Mouse (Mus musculus): ENCODE measurements at regions not wholly inside any gene's neighbourhood (a gene's known extent, or its start where the extent isn't known, plus 50 kb on each side); places are given as distances from the start of the nearest gene placed in this dataset.

GRCm38 (mm10) chr12:25243901-25244300 lies 147.0 kb upstream of the Id2 start:
- Histone ChIP-seq H3K4me3 (ENCODE audit: insufficient read depth, low read depth, low read length) (no peak overlapping the region), H3K4me1 (ENCODE audit: control insufficient read depth, insufficient read depth, low read length) (peaks cover 6% of the 10 kb centered on the region), H3K27ac (ENCODE audit: insufficient read depth, low read depth, low read length) (no peak overlapping the region)
- WGBS = 93% methylated on average over 1 of the region's 1 CpGs
- no peak for TF ChIP-seq POLR2A (IDR thresholded peaks at IDR 0.05; ENCODE audit: insufficient read depth, low read depth, low read length)

DNA sequence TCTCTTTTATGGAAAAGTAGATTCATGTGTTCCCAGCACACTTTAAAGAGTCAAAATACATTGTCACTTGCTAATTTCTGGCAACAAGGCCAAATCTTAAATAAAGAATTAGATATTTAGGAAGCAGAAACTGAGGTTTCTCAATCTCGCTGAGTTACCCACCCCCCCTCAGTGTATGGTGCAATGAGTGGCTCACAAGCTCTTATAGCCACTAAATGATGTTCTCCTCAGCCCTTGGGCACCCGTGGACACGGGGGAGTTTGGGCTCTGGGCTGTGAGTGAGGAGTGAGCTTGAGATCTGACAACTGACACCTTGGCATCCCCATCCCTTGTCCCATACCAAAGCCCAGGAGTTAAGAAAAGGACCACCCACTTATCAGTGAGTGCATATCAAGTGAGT lies 145.4 kb upstream of the Id2 start:
- TF ChIP-seq POLR2A (IDR thresholded peaks at IDR 0.05; ENCODE audit: insufficient read depth, low read depth, low read length) = no peak
- no peak for TF ChIP-seq CTCF (IDR thresholded peaks at IDR 0.05; ENCODE audit: insufficient read depth, low read depth, low read length)
- 85% methylated on average over 3 of the region's 3 CpGs for WGBS
- Histone ChIP-seq H3K4me3 (ENCODE audit: insufficient read depth, low read depth, low read length) (no peak overlapping the region), H3K4me1 (ENCODE audit: control insufficient read depth, insufficient read depth, low read length) (peaks cover 6% of the 10 kb centered on the region), H3K27ac (ENCODE audit: insufficient read depth, low read depth, low read length) (no peak overlapping the region)

DNA sequence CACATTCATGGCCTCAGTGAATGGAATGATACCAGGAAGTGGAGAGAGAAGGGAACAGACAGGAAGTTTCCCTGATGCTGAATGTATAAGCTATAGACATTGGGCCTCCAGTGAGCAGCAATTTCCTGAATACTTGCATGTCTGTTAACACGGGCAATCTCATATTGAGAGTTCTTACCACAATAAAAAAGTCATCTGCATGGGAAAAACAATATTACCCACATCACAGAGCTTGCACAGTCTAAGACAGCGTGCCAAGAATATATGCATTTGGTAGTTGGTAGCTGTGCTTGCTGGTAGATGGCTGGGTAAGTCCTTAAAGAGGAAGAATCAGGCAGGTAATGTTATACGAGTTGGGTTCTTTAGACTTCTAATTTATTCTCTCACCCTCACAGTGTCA lies 144.7 kb upstream of the Id2 start:
- H3K4me3 ChIP-seq (ENCODE audit: insufficient read depth, low read depth, low read length) = no peak overlapping the region
- TF ChIP-seq CTCF (IDR thresholded peaks at IDR 0.05; ENCODE audit: insufficient read depth, low read depth, low read length) = no peak
- H3K27ac ChIP-seq (ENCODE audit: insufficient read depth, low read depth, low read length) = no peak overlapping the region
- peaks cover 6% of the 10 kb centered on the region for H3K4me1 ChIP-seq (ENCODE audit: control insufficient read depth, insufficient read depth, low read length)
- 96% methylated on average over 3 of the region's 3 CpGs for WGBS

GRCm38 (mm10) chr12:25240796-25241195 lies 143.9 kb upstream of the Id2 start:
- Histone ChIP-seq H3K27ac (ENCODE audit: insufficient read depth, low read depth, low read length) (peak overlapping the region; percentile 42; the same call in 1 of the 2 replicates), H3K4me3 (ENCODE audit: insufficient read depth, low read depth, low read length) (no peak overlapping the region), H3K4me1 (ENCODE audit: control insufficient read depth, insufficient read depth, low read length) (peaks cover 7% of the 10 kb centered on the region)
- WGBS = 83% methylated on average over 3 of the region's 3 CpGs
- TF ChIP-seq POLR2A (IDR thresholded peaks at IDR 0.05; ENCODE audit: insufficient read depth, low read depth, low read length) = no peak
- no peak for TF ChIP-seq CTCF (IDR thresholded peaks at IDR 0.05; ENCODE audit: insufficient read depth, low read depth, low read length)

- 63% methylated on average over 12 of the region's 12 CpGs for WGBS
- TF ChIP-seq CTCF (IDR thresholded peaks at IDR 0.05; ENCODE audit: insufficient read depth, low read depth, low read length) (no peak), POLR2A (IDR thresholded peaks at IDR 0.05; ENCODE audit: insufficient read depth, low read depth, low read length) (no peak)
- Histone ChIP-seq H3K27ac (ENCODE audit: insufficient read depth, low read depth, low read length) (peak overlapping the region; percentile 42), H3K4me3 (ENCODE audit: insufficient read depth, low read depth, low read length) (no peak overlapping the region), H3K4me1 (ENCODE audit: control insufficient read depth, insufficient read depth, low read length) (peaks cover 9% of the 10 kb centered on the region)
Measured at GRCm38 (mm10) chr12:25240142-25240541, 143.2 kb upstream of the Id2 start.

GRCm38 (mm10) chr12:25235071-25235470 lies 138.1 kb upstream of the Id2 start:
- H3K4me3 ChIP-seq (ENCODE audit: insufficient read depth, low read depth, low read length) = no peak overlapping the region
- no peak overlapping the region for H3K27ac ChIP-seq (ENCODE audit: insufficient read depth, low read depth, low read length)
- peaks cover 11% of the 10 kb centered on the region for H3K4me1 ChIP-seq (ENCODE audit: control insufficient read depth, insufficient read depth, low read length)
- 28% methylated on average over 8 of the region's 8 CpGs for WGBS
- no peak for TF ChIP-seq CTCF (IDR thresholded peaks at IDR 0.05; ENCODE audit: insufficient read depth, low read depth, low read length)
- TF ChIP-seq POLR2A (IDR thresholded peaks at IDR 0.05; ENCODE audit: insufficient read depth, low read depth, low read length) = no peak

DNA sequence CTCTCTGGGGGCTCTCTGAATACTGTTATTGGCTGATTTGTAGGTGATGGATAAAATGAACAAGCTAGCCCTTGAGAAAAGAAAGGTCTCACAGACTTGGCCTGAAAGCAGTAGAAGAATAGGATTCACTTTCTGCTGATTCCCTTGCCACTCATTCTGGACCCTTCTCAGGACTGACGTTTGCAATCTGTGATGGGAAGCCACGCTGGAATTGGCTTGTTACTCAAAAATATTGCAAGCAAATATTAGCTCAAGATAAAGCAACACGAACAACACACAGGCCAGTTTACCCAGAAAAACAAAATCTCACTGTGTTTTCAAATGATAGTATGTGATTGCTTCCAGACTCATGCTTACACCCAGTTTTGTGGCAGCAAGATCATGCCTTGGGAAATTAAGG lies 137.7 kb upstream of the Id2 start:
- 82% methylated on average over 3 of the region's 3 CpGs for WGBS
- no peak overlapping the region for H3K27ac ChIP-seq (ENCODE audit: insufficient read depth, low read depth, low read length)
- peaks cover 6% of the 10 kb centered on the region; the same call in 1 of the 2 replicates for H3K4me1 ChIP-seq (ENCODE audit: control insufficient read depth, insufficient read depth, low read length)
- H3K4me3 ChIP-seq (ENCODE audit: insufficient read depth, low read depth, low read length) = no peak overlapping the region
- no peak for TF ChIP-seq POLR2A (IDR thresholded peaks at IDR 0.05; ENCODE audit: insufficient read depth, low read depth, low read length)
- TF ChIP-seq CTCF (IDR thresholded peaks at IDR 0.05; ENCODE audit: insufficient read depth, low read depth, low read length) = no peak

- Histone ChIP-seq H3K4me3 (ENCODE audit: insufficient read depth, low read depth, low read length) (no peak overlapping the region), H3K4me1 (ENCODE audit: control insufficient read depth, insufficient read depth, low read length) (peaks cover 6% of the 10 kb centered on the region; the same call in 1 of the 2 replicates), H3K27ac (ENCODE audit: insufficient read depth, low read depth, low read length) (no peak overlapping the region)
- 84% methylated on average over 4 of the region's 4 CpGs for WGBS
- TF ChIP-seq POLR2A (IDR thresholded peaks at IDR 0.05; ENCODE audit: insufficient read depth, low read depth, low read length) (no peak), CTCF (IDR thresholded peaks at IDR 0.05; ENCODE audit: insufficient read depth, low read depth, low read length) (no peak)
Measured at GRCm38 (mm10) chr12:25233027-25233535, 136.1 kb upstream of the Id2 start.

GRCm38 (mm10) chr12:25232358-25233026 lies 135.6 kb upstream of the Id2 start:
- TF ChIP-seq POLR2A (IDR thresholded peaks at IDR 0.05; ENCODE audit: insufficient read depth, low read depth, low read length) (no peak), CTCF (IDR thresholded peaks at IDR 0.05; ENCODE audit: insufficient read depth, low read depth, low read length) (no peak)
- H3K27ac ChIP-seq (ENCODE audit: insufficient read depth, low read depth, low read length) = no peak overlapping the region
- H3K4me1 ChIP-seq (ENCODE audit: control insufficient read depth, insufficient read depth, low read length) = peaks cover 6% of the 10 kb centered on the region; the same call in 1 of the 2 replicates
- 83% methylated on average over 5 of the region's 5 CpGs for WGBS
- H3K4me3 ChIP-seq (ENCODE audit: insufficient read depth, low read depth, low read length) = no peak overlapping the region
